Mouse (Mus musculus) forebrain, embryonic 14.5 days (tissue): ENCODE measurements around the gene Rnf8. TPM values are rescaled to one million over a fixed set of nuclear protein-coding genes. Genes with fewer than 3 reads are reported as not detected.
"Not testable (repeated sequence)": the region's sequence is repeated elsewhere in the genome, so short reads cannot be mapped to it uniquely, and the experiment has no call there.

Source experiments
- ATAC-seq: fragments of 200-750 bp; cut with Nextera tagmentation; 2 replicates; pipeline ENCODE4 v1.8.0; 2017; ENCODE audit warnings: mild to moderate bottlenecking, moderate library complexity
- DNase-seq: peaks from one replicate; pipeline ENCODE4 v3.0.0-alpha.2; 2015; ENCODE audit warnings: low spot score
- H3K27ac ChIP-seq: fragments of 300-500 bp; sonication (generic); 2 replicates; pipeline ENCODE4 v1.5.1; 2014; ENCODE audit warnings: low read depth, mild to moderate bottlenecking, control low read depth, low read length, moderate library complexity
- H3K27me3 ChIP-seq: fragments of 300-500 bp; sonication (generic); replicated peaks from 2 replicates; pipeline ENCODE4 v1.6.1; 2014; ENCODE audit warnings: low read length, control low read depth, mixed read lengths; ENCODE audit not compliant: control insufficient read depth, insufficient read depth
- H3K36me3 ChIP-seq: fragments of 300-500 bp; sonication (generic); 2 replicates; pipeline ENCODE4 v1.6.1; 2014; ENCODE audit warnings: low read length, control low read depth; ENCODE audit not compliant: control insufficient read depth, insufficient read depth
- H3K4me1 ChIP-seq: fragments of 300-500 bp; sonication (generic); 2 replicates; pipeline ENCODE4 v1.6.1; 2014; ENCODE audit warnings: antibody characterized with exemption, low read length, control low read depth; ENCODE audit not compliant: control insufficient read depth, insufficient read depth
- H3K4me2 ChIP-seq: fragments of 300-500 bp; sonication (generic); 2 replicates; pipeline ENCODE4 v1.6.1; 2014; ENCODE audit warnings: mild to moderate bottlenecking, control low read depth, low read length
- H3K4me3 ChIP-seq: fragments of 300-500 bp; sonication (generic); 2 replicates; pipeline ENCODE4 v1.5.1; 2014; ENCODE audit warnings: low read depth, low read length, control low read depth
- H3K9ac ChIP-seq: fragments of 300-500 bp; sonication (generic); 2 replicates; pipeline ENCODE4 v1.6.1; 2014; ENCODE audit warnings: mild to moderate bottlenecking, low read length, control low read depth, moderate library complexity
- H3K9me3 ChIP-seq: fragments of 300-500 bp; sonication (generic); replicated peaks from 2 replicates; pipeline ENCODE4 v1.6.1; 2016; ENCODE audit warnings: low read length, control low read depth, mixed read lengths; ENCODE audit not compliant: control insufficient read depth
- WGBS: fragments of 180-500 bp; shearing (Covaris S2); extraction: QIAGEN DNeasy Blood & Tissue Kit; methylation state at CpG from one replicate; pipeline ENCODE4 v1.1.7; 2014; 5-methylcytosine and 5-hydroxymethylcytosine counted together
- polyA plus RNA-seq: library from polyadenylated mRNA; unstranded; fragments of >200 nt; fragmentation: Nextera tagmentation; extraction: Ambion mirVana; gene quantifications from 2 replicates; pipeline ENCODE4 v1.2.1, GENCODE M21; 2014

Rnf8 gene
- polyA plus RNA-seq, 1 experiment from 2014 or later = 89.7 TPM

DNA sequence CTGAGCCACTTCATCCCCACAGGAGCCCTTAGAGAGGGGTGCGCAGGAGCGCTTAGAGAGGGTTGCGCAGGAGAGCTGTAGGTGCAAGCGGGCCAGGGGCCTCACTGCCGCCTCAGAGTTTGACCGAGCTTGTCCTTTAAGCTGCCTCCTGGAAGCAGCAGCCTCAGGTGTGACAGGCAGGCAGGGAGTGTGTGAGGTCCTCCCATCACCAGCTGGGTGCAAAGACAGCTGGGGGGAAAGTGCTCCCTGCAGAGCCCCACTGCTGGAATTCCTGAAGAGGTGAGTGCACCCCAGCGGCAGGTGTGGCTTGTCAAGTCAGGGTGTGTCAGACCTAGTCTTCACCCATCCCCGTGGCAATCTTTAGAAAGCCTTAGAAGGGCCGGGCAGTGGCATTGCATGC lies 27.7 kb upstream of the Rnf8 start:
- no peak for DNase-seq
- Histone ChIP-seq H3K27me3 (no peaks in the 10 kb centered on the region), H3K9ac (no peak overlapping the region), H3K4me3 (no peak overlapping the region), H3K27ac (no peak overlapping the region), H3K9me3 (no peaks in the 10 kb centered on the region), H3K36me3 (peaks cover 18% of the 10 kb centered on the region), H3K4me1 (peaks cover 9% of the 10 kb centered on the region), H3K4me2 (no peak overlapping the region)
- no peak for ATAC-seq
- WGBS = 85% methylated on average over 9 of the region's 9 CpGs

DNA sequence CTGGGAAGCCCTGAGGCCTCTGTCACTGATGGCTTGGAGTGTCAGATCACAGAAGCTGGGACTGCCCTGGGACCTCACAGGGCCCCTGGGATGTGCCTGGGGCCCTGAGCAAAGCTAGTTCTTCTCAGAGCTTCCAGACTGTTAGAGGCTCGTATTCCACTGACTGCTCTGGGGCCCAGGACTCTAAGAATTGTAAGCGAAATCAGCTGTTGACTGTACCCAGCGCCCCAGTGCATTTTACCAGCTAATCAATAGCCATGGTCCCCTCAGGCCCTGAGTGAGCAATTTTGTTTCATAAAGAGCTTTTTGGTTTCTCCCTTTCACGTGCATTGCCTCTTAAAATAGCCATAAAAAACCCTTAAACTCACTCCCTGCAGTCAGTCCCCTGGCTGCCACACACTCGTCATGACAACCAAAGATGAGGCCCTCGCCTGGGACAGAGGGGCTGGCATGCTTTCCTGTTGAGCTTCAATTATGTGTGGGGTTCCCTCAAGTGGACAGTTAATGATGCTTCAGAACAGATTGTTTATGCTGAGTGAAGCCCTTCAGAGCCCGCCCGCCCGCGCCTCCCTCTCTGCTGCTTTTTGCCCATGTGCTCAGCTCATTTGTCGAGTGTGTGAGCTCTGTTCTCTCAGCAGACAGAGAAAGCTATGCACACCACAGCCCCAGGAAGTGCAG lies 25.2 kb upstream of the Rnf8 start:
- H3K4me1 ChIP-seq = peaks cover 9% of the 10 kb centered on the region
- WGBS = 14% methylated on average over 11 of the region's 11 CpGs
- no peak overlapping the region for H3K4me2 ChIP-seq
- no peaks in the 10 kb centered on the region for H3K27me3 ChIP-seq
- peak; percentile 78 for DNase-seq
- H3K27ac ChIP-seq = peak overlapping the region; percentile 46
- peak; percentile 76 for ATAC-seq
- no peak overlapping the region for H3K4me3 ChIP-seq
- peaks cover 4% of the 10 kb centered on the region; the same call in 1 of the 2 replicates for H3K36me3 ChIP-seq
- H3K9ac ChIP-seq = 0 out of 2 replicates have a peak overlapping the region, but pooled peaks have one; percentile 22
- no peaks in the 10 kb centered on the region for H3K9me3 ChIP-seq

GRCm38 (mm10) chr17:29595891-29596770 lies 18.5 kb upstream of the Rnf8 start:
- H3K4me3 ChIP-seq = no peak overlapping the region
- H3K27ac ChIP-seq = no peak overlapping the region
- H3K4me1 ChIP-seq = no peaks in the 10 kb centered on the region
- H3K36me3 ChIP-seq = peaks cover 40% of the 10 kb centered on the region
- H3K9me3 ChIP-seq = no peaks in the 10 kb centered on the region
- H3K27me3 ChIP-seq = no peaks in the 10 kb centered on the region
- H3K4me2 ChIP-seq = no peak overlapping the region
- no peak for ATAC-seq
- WGBS = 85% methylated on average over 15 of the region's 15 CpGs
- no peak overlapping the region for H3K9ac ChIP-seq
- DNase-seq = no peak

DNA sequence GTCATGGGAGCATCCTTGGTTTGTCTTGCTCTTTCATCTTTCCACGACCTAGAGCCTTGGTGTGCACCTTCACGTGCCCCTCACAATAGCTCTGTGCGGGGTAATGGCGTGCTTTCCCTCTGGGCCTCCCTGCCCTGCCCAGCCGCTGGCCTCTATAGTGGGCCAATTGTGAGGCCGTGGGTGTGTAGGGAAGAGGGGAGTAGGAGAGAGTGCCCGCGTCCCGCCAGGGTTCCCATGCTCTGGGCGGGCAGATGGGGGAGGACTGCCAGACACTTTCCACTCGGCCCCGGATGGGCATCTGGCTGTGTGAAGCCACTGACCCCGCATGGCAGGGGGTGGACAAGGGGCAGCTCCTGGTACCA lies 17.8 kb upstream of the Rnf8 start:
- H3K27ac ChIP-seq = no peak overlapping the region
- no peak for DNase-seq
- H3K9me3 ChIP-seq = no peaks in the 10 kb centered on the region
- no peak overlapping the region for H3K9ac ChIP-seq
- 75% methylated on average over 13 of the region's 13 CpGs for WGBS
- H3K4me3 ChIP-seq = no peak overlapping the region
- no peaks in the 10 kb centered on the region for H3K4me1 ChIP-seq
- peaks cover 43% of the 10 kb centered on the region for H3K36me3 ChIP-seq
- no peaks in the 10 kb centered on the region for H3K27me3 ChIP-seq
- 0 out of 2 replicates have a peak, but pooled peaks have one; percentile 29 for ATAC-seq
- H3K4me2 ChIP-seq = no peak overlapping the region

DNA sequence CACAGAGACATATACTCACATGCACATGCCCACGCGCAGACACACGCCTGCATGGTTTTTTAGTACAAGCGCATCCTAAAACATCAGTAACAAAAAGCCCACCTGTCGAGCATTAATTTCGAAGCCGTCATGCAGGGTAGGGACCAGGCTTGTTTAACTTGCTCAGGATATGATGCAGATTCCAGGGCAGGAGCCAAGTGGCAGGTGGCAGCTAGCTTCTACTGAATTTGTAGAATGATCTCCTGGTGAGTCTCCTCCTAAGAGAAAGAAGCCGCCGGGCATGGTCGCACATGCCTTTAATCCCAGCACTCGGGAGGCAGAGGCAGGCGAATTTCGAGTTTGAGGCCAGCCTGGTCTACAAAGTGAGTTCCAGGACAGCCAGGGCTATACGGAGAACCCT lies 15.5 kb upstream of the Rnf8 start:
- no peak overlapping the region for H3K4me3 ChIP-seq
- DNase-seq = no peak
- no peak overlapping the region for H3K4me2 ChIP-seq
- no peaks in the 10 kb centered on the region for H3K4me1 ChIP-seq
- no peak overlapping the region for H3K27ac ChIP-seq
- no peaks in the 10 kb centered on the region for H3K27me3 ChIP-seq
- H3K36me3 ChIP-seq = peaks cover 49% of the 10 kb centered on the region
- no peak for ATAC-seq
- 92% methylated on average over 14 of the region's 14 CpGs for WGBS
- H3K9ac ChIP-seq = no peak overlapping the region
- no peaks in the 10 kb centered on the region for H3K9me3 ChIP-seq

DNA sequence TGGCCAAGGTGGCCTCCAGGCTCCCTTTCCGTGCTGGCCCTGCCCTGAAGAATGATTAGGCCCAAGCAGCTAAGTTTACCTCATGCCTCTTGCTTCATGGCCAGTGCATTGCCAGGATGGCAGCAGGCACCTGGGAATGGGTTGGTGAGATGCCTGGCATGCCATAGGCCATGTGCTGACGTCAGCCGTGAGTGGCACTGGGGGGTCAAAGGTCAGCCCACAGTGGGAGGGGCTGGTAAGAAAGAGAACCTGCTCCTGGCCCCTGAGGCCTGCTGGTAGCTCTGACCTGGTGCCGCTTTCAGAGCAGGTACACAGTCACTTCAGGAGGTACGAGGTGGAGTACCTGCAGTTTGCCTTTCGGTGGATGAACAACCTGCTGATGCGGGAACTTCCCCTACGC lies 15.1 kb upstream of the Rnf8 start:
- 88% methylated on average over 8 of the region's 8 CpGs for WGBS
- Histone ChIP-seq H3K9me3 (no peaks in the 10 kb centered on the region), H3K36me3 (peaks cover 46% of the 10 kb centered on the region), H3K4me2 (no peak overlapping the region), H3K9ac (no peak overlapping the region), H3K27ac (no peak overlapping the region), H3K4me1 (no peaks in the 10 kb centered on the region), H3K27me3 (no peaks in the 10 kb centered on the region), H3K4me3 (no peak overlapping the region)
- ATAC-seq = no peak
- no peak for DNase-seq

DNA sequence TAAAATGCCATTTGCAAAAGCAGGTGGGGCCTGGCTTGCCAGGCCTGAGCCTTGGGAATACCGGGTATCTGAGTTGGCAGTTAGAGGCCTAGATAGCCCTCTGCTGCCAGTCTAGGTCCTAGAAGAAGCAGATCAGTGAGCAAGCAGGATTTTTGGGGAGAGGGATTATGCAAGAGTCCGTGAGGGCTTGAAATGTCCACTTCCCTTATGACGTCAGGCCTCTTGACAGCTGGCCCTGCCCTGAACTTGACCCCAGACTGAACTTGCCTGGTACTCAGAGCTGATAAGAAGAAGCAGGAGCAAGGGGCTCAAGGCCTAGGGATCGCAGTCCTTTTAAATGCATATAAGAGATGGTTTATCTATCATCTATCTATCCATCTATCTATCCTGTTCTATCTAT lies 13.2 kb upstream of the Rnf8 start:
- ATAC-seq = no peak
- Histone ChIP-seq H3K4me3 (no peak overlapping the region), H3K4me2 (no peak overlapping the region), H3K9ac (no peak overlapping the region), H3K27ac (no peak overlapping the region), H3K9me3 (no peaks in the 10 kb centered on the region), H3K4me1 (no peaks in the 10 kb centered on the region), H3K36me3 (peaks cover 37% of the 10 kb centered on the region), H3K27me3 (no peaks in the 10 kb centered on the region)
- WGBS = 79% methylated on average over 4 of the region's 4 CpGs
- no peak for DNase-seq

DNA sequence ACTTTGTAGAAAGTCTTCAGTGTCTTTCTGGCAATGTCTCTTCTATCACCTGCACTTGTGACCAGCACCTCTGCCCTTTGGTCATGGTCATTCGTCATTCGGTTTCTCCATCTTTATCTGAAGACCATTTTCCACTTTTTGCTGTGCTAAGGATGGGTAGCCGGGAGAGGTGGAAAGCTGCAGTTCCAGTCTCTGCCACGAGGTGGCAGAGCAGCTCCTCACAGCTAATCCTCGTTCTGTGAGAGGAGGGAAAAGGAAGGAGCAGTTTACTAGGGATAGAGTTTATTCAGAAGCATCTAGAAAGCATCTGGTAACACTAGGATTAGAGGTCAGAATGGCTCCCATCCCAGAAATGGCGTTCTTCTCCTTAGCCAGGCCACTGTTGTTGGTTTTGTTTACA lies 11.3 kb upstream of the Rnf8 start:
- Histone ChIP-seq H3K4me1 (no peaks in the 10 kb centered on the region), H3K27me3 (no peaks in the 10 kb centered on the region), H3K27ac (no peak overlapping the region), H3K4me3 (no peak overlapping the region), H3K36me3 (peaks cover 38% of the 10 kb centered on the region), H3K9me3 (no peaks in the 10 kb centered on the region), H3K9ac (no peak overlapping the region), H3K4me2 (no peak overlapping the region)
- ATAC-seq (peak; percentile 54; the same call in 1 of the 2 replicates), DNase-seq (peak; percentile 88)
- 24% methylated on average over 6 of the region's 6 CpGs for WGBS

DNA sequence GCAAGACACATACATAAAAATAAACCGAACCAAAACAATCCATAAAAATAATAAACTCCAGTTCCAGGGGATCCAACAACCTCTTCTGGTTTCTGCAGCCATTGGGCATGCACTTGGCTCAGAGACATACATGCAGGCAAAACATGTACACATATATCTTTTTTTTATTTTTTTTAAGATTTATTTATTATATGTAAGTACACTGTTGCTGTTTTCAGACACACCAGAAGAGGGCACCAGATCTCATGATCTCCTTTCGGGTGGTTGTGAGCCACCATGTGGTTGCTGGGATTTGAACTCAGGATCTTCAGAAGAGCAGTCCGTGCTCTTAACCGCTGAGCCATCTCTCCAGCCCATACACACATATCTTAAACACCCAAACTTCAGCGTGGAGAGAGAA lies 1.1 kb upstream of the Rnf8 start:
- H3K36me3 ChIP-seq, ATAC-seq, H3K27ac ChIP-seq, H3K9me3 ChIP-seq, H3K4me2 ChIP-seq, H3K4me3 ChIP-seq, DNase-seq, H3K27me3 ChIP-seq, H3K9ac ChIP-seq: not testable (repeated sequence)
- H3K4me1 ChIP-seq = peaks cover 18% of the 10 kb centered on the region
- WGBS = 91% methylated on average over 5 of the region's 5 CpGs
